Mouse (Mus musculus) liver, adult (tissue): Measurements from ENCODE around the gene Def8.

ENCODE experiments used
- GATA4 ChIP-seq: IDR thresholded peaks from 2 replicates; pipeline ENCODE4 v1.6.1; 2014; ENCODE audit warnings: mild to moderate bottlenecking, low read length; ENCODE audit not compliant: insufficient replicate concordance

Gene Def8

DNA sequence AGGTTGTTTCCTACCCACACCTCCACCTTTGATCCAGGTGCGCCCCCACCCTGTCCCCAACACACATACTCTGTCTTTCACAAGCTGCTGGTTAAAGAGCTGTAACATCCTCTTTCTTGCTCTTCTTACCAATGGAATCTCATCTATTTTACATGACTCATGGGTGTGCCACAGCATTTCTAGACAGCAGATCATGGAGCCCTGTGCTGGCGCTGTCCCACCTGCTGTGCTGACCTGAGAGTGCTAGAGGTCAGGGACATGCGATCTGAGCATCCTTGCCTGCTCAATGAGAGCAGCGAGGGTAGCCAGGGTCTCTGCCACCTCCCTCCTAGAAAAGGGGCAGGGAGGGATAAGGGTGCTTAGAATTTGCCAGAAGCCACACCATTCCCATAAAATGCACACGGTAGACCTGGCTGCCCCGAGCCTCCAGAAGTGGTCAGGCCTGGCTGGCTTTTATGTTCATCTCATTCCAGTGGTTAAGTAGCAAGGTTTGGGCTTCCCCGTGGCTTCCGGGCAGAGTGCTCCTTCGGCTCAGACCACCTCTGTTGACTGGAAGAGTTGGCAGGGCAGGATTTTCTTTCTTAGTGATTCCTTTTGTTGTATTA is 81.4 kb downstream of the Def8 start:
- no peak for TF ChIP-seq GATA4

DNA sequence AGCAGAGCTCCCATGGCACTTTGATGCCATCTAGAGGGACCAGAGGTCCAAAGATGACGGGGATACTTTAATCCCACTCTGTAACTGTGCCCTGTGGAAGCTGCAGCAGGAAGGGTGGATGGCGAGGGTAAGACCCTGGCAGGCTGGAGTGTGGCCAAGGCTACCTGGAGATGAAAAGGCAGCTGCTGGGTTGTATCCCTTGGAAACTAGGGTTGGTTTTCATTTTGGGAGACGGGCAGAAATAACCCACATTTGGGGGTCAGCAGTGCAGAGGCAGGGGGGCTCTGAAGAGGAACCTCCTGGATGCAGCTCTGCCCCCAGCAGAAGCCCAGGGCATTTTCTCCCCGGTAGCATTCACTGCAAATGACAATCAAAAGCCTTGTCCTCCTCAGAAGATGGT is 81.9 kb downstream of the Def8 start:
- TF ChIP-seq GATA4 = no peak

DNA sequence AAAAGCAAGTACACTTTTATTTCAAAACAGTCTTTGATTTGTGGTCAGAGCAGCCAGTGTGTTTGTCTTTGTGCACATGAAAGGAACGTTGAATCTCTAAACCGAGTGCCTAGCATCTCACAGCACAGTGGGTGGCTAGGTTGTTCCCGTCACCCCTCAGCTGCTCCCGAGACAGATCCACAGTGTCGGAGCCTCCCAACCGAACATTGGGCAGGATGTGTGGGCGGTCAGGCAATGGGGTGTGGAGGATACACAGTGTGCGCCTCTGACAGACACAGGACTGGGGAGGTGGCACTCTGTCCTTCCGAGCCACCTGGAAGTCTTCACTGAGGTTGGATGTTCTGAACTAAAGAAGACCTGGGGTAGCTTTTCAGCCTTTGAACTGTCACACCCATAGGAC is 82.4 kb downstream of the Def8 start:
- TF ChIP-seq GATA4 = no peak

DNA sequence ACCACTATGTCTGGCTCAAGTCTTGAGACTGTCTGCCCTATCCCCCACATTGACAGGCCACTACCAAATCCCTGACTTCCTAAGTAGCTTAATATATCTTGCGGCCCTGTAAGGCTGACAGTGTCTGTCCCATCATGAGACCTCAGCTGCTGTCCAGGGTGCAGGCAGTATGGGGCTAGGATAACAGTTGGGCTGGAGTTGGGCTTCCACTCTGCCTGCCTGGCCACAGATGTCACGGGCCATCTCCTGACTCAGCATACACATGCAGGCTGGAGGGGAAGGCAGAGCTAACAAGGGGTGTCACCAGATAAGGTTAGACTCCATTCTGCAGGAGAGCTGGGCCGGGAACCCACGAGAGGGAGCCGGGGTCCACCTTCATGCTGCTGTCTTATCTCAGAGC is 83.8 kb downstream of the Def8 start:
- TF ChIP-seq GATA4 = no peak

DNA sequence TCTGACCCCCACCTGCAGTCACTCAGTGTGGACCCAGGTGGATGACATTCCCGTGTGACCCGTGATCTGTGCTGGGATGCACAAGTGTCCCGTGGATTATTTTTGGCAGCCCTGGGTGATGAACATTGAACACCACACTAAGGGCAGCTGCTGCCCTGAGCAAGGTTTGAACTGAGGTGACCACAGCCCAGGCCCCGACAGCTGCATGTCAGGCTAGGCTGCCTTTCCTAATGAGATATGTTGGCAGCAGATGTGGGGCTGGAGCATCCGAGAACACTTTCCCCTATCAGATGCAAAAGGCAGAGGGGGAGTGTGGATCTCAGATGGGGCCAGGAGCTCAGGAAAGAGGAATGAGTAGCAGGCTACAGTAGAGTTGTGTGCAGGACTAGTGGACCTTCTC is 87.5 kb downstream of the Def8 start:
- TF ChIP-seq GATA4 = no peak
